Mouse (Mus musculus) stomach, postnatal 0 days (tissue): ENCODE results near the gene Cd59b.

Experiments
- CTCF ChIP-seq: IDR thresholded peaks from 2 replicates; pipeline ENCODE4 v1.5.1; 2016; ENCODE audit warnings: antibody characterized with exemption, low read depth, mild to moderate bottlenecking, moderate library complexity
- EP300 ChIP-seq: optimal IDR thresholded peaks from 2 replicates; pipeline ENCODE3; 2016; ENCODE audit warnings: antibody characterized with exemption

DNA sequence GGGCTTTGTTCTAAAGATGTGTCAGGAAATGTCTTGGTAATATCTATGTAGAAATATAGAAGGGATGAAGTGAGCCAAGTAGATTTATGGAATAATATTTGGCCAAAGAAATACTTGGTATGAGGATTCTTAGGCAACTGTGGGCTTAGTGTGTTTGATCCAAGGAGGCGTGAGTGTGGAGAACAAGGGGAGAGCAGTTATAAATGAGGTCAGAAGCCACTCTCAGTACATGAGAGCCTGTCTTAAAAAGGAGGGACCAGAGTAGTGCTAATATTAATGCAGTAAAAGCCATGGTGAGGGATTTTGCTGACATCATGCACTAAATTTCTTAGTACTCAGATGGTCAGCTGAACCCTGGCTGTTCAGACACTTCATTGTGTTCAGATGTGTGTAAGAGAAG lies 11.3 kb upstream of the Cd59b start:
- TF ChIP-seq CTCF = no peak
- TF ChIP-seq EP300 = no peak
